Mouse (Mus musculus) embryo, embryonic 10 days (tissue): ENCODE data around the gene Gm815.

Experiments used
- DNase-seq: peaks from one replicate; pipeline ENCODE4 v3.0.0-alpha.2; 2015; ENCODE audit warnings: low spot score

Gene Gm815

DNA sequence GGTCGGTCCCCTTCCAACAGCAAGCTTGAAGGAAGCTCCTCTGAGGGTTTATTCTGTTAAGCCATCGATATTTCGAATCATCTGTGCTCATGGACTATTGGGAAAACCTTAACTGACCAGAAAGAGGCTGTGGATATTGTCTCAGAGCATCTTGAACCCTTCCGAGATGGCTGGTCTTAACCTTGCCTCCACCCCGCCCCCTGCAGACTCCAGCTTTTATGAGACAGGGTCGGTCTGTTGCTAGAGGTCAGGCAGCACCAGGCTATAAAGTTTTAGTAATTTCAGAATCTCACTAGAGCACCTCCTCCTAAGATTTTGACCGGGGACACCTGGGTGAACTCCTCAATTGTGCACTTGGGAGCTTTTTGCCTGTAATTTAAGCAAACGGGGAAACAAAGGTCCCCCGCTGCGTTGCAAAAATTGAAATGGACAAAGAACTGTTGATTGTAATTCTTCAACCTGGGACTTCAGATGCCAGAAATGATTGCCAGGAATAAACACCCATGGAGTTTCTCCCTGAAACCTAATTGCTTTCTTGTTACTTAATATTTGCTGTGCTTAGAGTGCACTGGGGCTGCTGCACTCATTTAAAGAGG is 8.4 kb upstream of the Gm815 start:
- no peak for DNase-seq

DNA sequence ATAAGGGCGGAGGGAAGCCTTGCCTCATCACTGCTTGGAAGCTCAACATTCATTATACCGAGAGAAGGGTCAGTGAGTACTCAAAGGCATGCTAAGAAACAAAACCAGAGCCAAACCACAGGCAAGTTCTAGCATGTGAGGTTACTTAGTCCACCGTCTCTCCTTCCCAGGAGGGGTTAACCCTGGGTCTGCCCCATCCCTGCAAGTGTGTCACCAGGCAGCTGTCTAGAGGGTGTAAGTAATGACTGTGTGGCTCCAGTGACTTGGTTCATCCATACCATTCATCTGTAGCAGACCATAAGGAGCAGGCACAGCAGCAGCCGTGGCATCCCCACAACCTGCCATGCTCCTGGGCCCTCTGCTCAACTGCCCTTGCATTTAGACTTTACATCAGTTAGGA is 5.8 kb upstream of the Gm815 start:
- DNase-seq = no peak

GRCm38 (mm10) chr19:26881866-26882427 is 3.7 kb upstream of the Gm815 start:
- DNase-seq = no peak

DNA sequence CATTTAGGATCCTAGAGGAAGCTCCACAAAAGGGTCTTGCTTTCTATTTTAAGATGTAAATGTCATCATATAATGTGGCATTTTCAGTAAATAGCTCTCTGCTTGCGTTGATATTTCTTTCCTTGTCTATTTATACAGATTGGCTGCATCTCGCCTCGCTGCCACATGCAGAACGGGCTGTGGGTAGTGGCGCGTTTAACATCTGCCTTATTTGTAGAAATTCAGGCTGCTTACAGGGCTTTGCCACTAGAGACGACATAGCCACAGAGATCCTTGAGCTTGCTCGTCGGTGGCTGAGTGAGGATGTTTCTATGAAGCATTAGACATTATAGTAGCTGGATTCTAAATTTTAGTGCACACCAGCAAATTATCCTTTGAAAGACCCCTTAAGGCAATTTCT is 2.5 kb downstream of the Gm815 start:
- no peak for DNase-seq

GRCm38 (mm10) chr19:26891306-26891964 is 5.8 kb downstream of the Gm815 start:
- DNase-seq = no peak

- no peak for DNase-seq
Observed at GRCm38 (mm10) chr19:26892861-26893260, 7.2 kb downstream of the Gm815 start.

- no peak for DNase-seq
Observed at GRCm38 (mm10) chr19:26902162-26902561, 16.5 kb downstream of the Gm815 start.

DNA sequence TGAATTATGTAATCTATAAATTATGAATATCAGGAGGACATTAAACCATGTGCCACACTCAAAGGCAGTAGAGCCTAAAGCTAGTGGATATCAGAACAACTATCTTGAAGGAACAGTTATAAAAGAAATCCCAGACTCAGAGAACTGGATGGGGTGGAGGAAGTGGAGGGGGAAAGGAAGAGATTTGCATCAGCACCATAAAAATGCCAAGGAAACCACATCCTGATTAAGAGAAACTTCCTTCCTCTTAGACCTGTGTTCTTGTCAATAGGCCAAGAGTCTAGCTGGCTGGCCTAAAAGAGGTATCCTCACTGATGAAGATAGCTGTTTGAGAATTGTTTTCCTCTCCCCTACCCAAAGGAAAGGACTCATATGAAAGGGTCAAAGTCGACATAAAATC is 28.6 kb downstream of the Gm815 start:
- DNase-seq = no peak

- DNase-seq = no peak
Observed at GRCm38 (mm10) chr19:26920816-26921215, 35.1 kb downstream of the Gm815 start.

DNA sequence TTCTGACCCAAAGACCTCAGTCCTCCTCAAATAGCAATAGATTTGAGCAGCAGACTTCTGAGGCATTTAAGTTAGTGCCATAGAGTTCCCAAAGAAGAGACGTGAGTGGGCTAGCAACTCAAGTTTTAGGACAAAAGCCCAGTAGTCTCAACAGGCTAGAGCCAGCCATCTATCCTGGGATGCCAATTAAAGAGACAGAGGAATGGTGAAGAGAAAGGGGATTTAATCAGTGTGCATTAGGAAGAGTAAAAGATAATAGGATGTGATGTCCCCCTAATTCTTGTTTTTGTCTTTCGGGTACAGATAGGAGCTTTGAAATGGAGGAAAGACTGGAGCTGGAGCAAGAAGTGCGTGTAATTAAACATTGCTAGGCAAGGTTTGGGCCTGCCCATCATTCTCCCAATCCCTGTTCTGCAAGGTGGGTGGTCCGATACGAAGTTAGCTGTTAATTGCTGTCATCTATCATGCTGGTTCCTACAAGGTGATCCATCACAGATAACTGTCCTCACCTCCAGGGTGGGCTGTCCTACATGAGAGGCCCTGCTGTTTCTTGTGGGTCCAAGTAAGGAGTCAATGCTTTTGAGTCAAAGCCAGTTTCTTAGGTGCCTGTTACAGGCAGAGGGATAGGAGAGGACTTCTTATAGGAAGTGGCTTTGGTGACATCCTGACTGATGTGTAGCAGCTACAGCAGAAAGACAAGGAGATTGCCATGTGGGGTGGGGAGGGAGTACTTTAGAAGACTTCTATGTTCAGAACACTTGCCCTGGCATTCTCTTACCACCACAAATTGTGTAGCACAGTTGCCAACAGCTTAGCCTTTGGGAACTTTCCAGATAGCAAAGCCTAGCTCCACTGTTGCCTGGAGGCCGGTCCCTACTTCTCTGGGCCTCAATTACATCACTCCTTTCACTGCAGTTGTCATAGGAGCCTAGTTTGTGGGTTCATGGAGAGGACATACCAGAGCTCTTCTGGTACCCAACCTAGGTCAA is 44.9 kb downstream of the Gm815 start:
- DNase-seq = peak; percentile 61

GRCm38 (mm10) chr19:26934186-26934585 is 48.5 kb downstream of the Gm815 start:
- DNase-seq = no peak
